Mouse (Mus musculus) lung, postnatal 0 days (tissue): ENCODE measurements at regions not wholly inside any gene's neighbourhood (a gene's known extent, or its start where the extent isn't known, plus 50 kb on each side); places are given as distances from the start of the nearest gene placed in this dataset.

Experiments used
- CTCF ChIP-seq: IDR thresholded peaks from 2 replicates; pipeline ENCODE4 v1.5.1; 2016; ENCODE audit warnings: antibody characterized with exemption, mild to moderate bottlenecking
- EP300 ChIP-seq: IDR thresholded peaks from 2 replicates; pipeline ENCODE4 v1.6.1; 2016; ENCODE audit warnings: antibody characterized with exemption, mild to moderate bottlenecking, control low read depth

GRCm38 (mm10) chr13:48207824-48208223 is 53.2 kb upstream of the Id4 start:
- TF ChIP-seq CTCF (no peak), EP300 (no peak)
